Mouse (Mus musculus): ENCODE measurements around the gene Nppa. TPM values are rescaled to one million over a fixed set of nuclear protein-coding genes. Genes with fewer than 3 reads are reported as not detected.
"Not testable (repeated sequence)": the region's sequence is repeated elsewhere in the genome, so short reads cannot be mapped to it uniquely, and the experiment has no call there.

Gene Nppa
- polyA plus RNA-seq, 1 experiment from 2014 or later = 3.9 TPM

- H3K4me2 ChIP-seq = peak overlapping the region; percentile 92
- H3K9ac ChIP-seq = peak overlapping the region; percentile 82
- no peaks in the 10 kb centered on the region for H3K9me3 ChIP-seq
- peak; percentile 11 for ATAC-seq (ENCODE audit: low FRiP score)
- peaks cover 36% of the 10 kb centered on the region for H3K36me3 ChIP-seq
- peak overlapping the region; percentile 88 for H3K27ac ChIP-seq
- 0% methylated on average over 19 of the region's 19 CpGs for WGBS
- peaks cover 68% of the 10 kb centered on the region for H3K4me1 ChIP-seq (replicated peaks)
- H3K4me3 ChIP-seq = peak overlapping the region; percentile 47
- H3K27me3 ChIP-seq = no peaks in the 10 kb centered on the region
These were observed 40.5 kb downstream of the Nppa start for GRCm38 (mm10) chr4:148040933-148041610.

GRCm38 (mm10) chr4:148041611-148042191, 41.2 kb downstream of the Nppa start:
- WGBS = 7% methylated on average over 16 of the region's 16 CpGs
- no peak for ATAC-seq (ENCODE audit: low FRiP score)
- peaks cover 69% of the 10 kb centered on the region for H3K4me1 ChIP-seq (replicated peaks)
- no peaks in the 10 kb centered on the region for H3K9me3 ChIP-seq
- H3K27me3 ChIP-seq = no peaks in the 10 kb centered on the region
- H3K9ac ChIP-seq = peak overlapping the region; percentile 82
- H3K4me3 ChIP-seq = peak overlapping the region; percentile 47
- peak overlapping the region; percentile 92 for H3K4me2 ChIP-seq
- H3K27ac ChIP-seq = peak overlapping the region; percentile 88
- peaks cover 30% of the 10 kb centered on the region for H3K36me3 ChIP-seq

- H3K36me3 ChIP-seq = peaks cover 40% of the 10 kb centered on the region
- H3K4me3 ChIP-seq, H3K4me2 ChIP-seq: not testable (repeated sequence)
These were observed 42.8 kb downstream of the Nppa start for GRCm38 (mm10) chr4:148043327-148043726.

DNA sequence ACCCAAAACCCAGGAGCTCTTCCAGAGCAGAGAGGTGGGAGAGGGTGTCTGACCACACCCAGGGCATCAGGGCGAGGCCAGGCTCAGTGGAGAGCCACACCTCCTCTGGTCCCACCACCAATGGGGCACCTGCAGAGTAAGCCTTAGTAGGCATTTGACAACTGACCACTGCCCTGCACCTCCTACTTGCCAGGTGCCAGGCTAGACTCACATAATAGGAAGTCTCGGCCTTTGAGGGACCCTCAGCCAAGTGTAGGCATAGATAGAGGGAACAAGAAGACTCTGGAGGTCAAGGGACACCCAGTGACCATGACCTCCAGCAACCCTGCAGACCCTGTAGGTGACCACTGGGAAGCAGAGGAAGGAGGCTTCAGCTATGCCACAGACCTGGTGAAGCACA, 43.6 kb downstream of the Nppa start:
- 95% methylated on average over 2 of the region's 2 CpGs for WGBS
- ATAC-seq (ENCODE audit: low FRiP score) = no peak
- H3K4me1 ChIP-seq (replicated peaks) = peaks cover 58% of the 10 kb centered on the region
- peaks cover 47% of the 10 kb centered on the region for H3K36me3 ChIP-seq
- H3K9me3 ChIP-seq = no peaks in the 10 kb centered on the region
- no peak overlapping the region for H3K27ac ChIP-seq
- H3K27me3 ChIP-seq = no peaks in the 10 kb centered on the region
- H3K4me2 ChIP-seq = no peak overlapping the region
- H3K9ac ChIP-seq = no peak overlapping the region
- no peak overlapping the region for H3K4me3 ChIP-seq

More at GRCm38 (mm10) chr4:148043327-148043726, 42.8 kb downstream of the Nppa start:
- Histone ChIP-seq H3K4me1 (replicated peaks) (peaks cover 58% of the 10 kb centered on the region), H3K9ac (peak overlapping the region; percentile 82; the same call in 1 of the 2 replicates)
- WGBS = 85% methylated on average over 6 of the region's 8 CpGs
- H3K27me3 ChIP-seq; H3K9me3 ChIP-seq; ATAC-seq (ENCODE audit: low FRiP score); H3K27ac ChIP-seq: not testable (repeated sequence)

- Histone ChIP-seq H3K27ac (no peak overlapping the region), H3K36me3 (peaks cover 71% of the 10 kb centered on the region), H3K4me3 (no peak overlapping the region), H3K4me2 (no peak overlapping the region), H3K4me1 (replicated peaks) (peaks cover 35% of the 10 kb centered on the region), H3K27me3 (no peaks in the 10 kb centered on the region), H3K9ac (0 out of 2 replicates have a peak overlapping the region, but pooled peaks have one; percentile 6), H3K9me3 (no peaks in the 10 kb centered on the region)
- ATAC-seq (ENCODE audit: low FRiP score) = no peak
- 70% methylated on average over 4 of the region's 4 CpGs for WGBS
These were observed 46.0 kb downstream of the Nppa start for GRCm38 (mm10) chr4:148046450-148047031.

- WGBS = 96% methylated on average over 3 of the region's 3 CpGs
- not testable (repeated sequence) for H3K4me1 ChIP-seq (replicated peaks); H3K27me3 ChIP-seq; H3K4me2 ChIP-seq; ATAC-seq (ENCODE audit: low FRiP score); H3K4me3 ChIP-seq; H3K9me3 ChIP-seq; H3K9ac ChIP-seq; H3K27ac ChIP-seq
- H3K36me3 ChIP-seq = peaks cover 88% of the 10 kb centered on the region
These were observed 49.9 kb downstream of the Nppa start for GRCm38 (mm10) chr4:148050396-148050914.

GRCm38 (mm10) chr4:148051046-148051776, 50.7 kb downstream of the Nppa start:
- no peak overlapping the region for H3K9ac ChIP-seq
- H3K36me3 ChIP-seq = peaks cover 89% of the 10 kb centered on the region
- no peaks in the 10 kb centered on the region for H3K4me1 ChIP-seq (replicated peaks)
- ATAC-seq (ENCODE audit: low FRiP score) = no peak
- 95% methylated on average over 13 of the region's 13 CpGs for WGBS
- no peaks in the 10 kb centered on the region for H3K9me3 ChIP-seq
- H3K27ac ChIP-seq = no peak overlapping the region
- no peaks in the 10 kb centered on the region for H3K27me3 ChIP-seq
- H3K4me3 ChIP-seq = no peak overlapping the region
- no peak overlapping the region for H3K4me2 ChIP-seq

Other genes with a start within 250 kb of the Nppa start
- gene Zfp984, start 190.9 kb upstream of the Nppa start, polyA plus RNA-seq (2015; fragmentation: Nextera tagmentation; extraction: Ambion mirVana) = 4.1 and 4.8 TPM in 2 replicates
- 6.8 TPM in 2 replicates for gene Zfp933, start 152.4 kb upstream of the Nppa start, polyA plus RNA-seq (2015; fragmentation: Nextera tagmentation; extraction: Ambion mirVana)
- 43.3 and 46.5 TPM in 2 replicates for gene Miip, start 131.9 kb upstream of the Nppa start, polyA plus RNA-seq (2015; fragmentation: Nextera tagmentation; extraction: Ambion mirVana)
- gene Fv1, start 131.7 kb upstream of the Nppa start, polyA plus RNA-seq (2015; fragmentation: Nextera tagmentation; extraction: Ambion mirVana) = 10.9 and 12.0 TPM in 2 replicates
- gene Mfn2, start 96.0 kb upstream of the Nppa start, polyA plus RNA-seq (2015; fragmentation: Nextera tagmentation; extraction: Ambion mirVana) = 82.6 and 86.9 TPM in 2 replicates
- gene Plod1, start 64.0 kb upstream of the Nppa start, polyA plus RNA-seq (2015; fragmentation: Nextera tagmentation; extraction: Ambion mirVana) = 26.6 and 28.1 TPM in 2 replicates
- 12.6 and 13.0 TPM in 2 replicates for gene 2510039O18Rik, start 59.8 kb upstream of the Nppa start, polyA plus RNA-seq (2015; fragmentation: Nextera tagmentation; extraction: Ambion mirVana)
- gene Nppb, start 14.9 kb upstream of the Nppa start, polyA plus RNA-seq (2015; fragmentation: Nextera tagmentation; extraction: Ambion mirVana) = 0.30 TPM in 1 of 2 replicates, not detected in the other
- 30.7 and 32.8 TPM in 2 replicates for gene Clcn6, start 38.1 kb downstream of the Nppa start, polyA plus RNA-seq (2015; fragmentation: Nextera tagmentation; extraction: Ambion mirVana)
- gene Mthfr, start 38.4 kb downstream of the Nppa start, polyA plus RNA-seq (2015; fragmentation: Nextera tagmentation; extraction: Ambion mirVana) = 22.1 and 22.3 TPM in 2 replicates
- gene Agtrap, start 87.3 kb downstream of the Nppa start, polyA plus RNA-seq (2015; fragmentation: Nextera tagmentation; extraction: Ambion mirVana) = 7.6 and 8.4 TPM in 2 replicates
- gene Mad2l2, start 129.7 kb downstream of the Nppa start, polyA plus RNA-seq (2015; fragmentation: Nextera tagmentation; extraction: Ambion mirVana) = 118 and 127 TPM in 2 replicates
- gene Draxin, start 130.0 kb downstream of the Nppa start, polyA plus RNA-seq (2015; fragmentation: Nextera tagmentation; extraction: Ambion mirVana) = 17.2 and 20.9 TPM in 2 replicates
- gene Fbxo6, start 151.4 kb downstream of the Nppa start, polyA plus RNA-seq (2015; fragmentation: Nextera tagmentation; extraction: Ambion mirVana) = 15.7 and 16.0 TPM in 2 replicates
- gene Fbxo44, start 159.8 kb downstream of the Nppa start, polyA plus RNA-seq (2015; fragmentation: Nextera tagmentation; extraction: Ambion mirVana) = 91.2 and 98.2 TPM in 2 replicates
- gene Fbxo2, start 159.9 kb downstream of the Nppa start, polyA plus RNA-seq (2015; fragmentation: Nextera tagmentation; extraction: Ambion mirVana) = 5.3 and 7.1 TPM in 2 replicates

All from hindbrain, embryonic 13.5 days (tissue).